Mouse (Mus musculus) cortical plate, adult 2 months (tissue): Measurements from ENCODE around the gene Xylt1.

Experiments used
- CTCF ChIP-seq: fragments of 200-500 bp; IDR thresholded peaks from 2 replicates; pipeline ENCODE4 v1.5.1; 2011; ENCODE audit warnings: mild to moderate bottlenecking, control low read depth, low read length; ENCODE audit not compliant: insufficient read depth; ENCODE audit errors: extremely low read depth
- POLR2A ChIP-seq: fragments of 200-500 bp; IDR thresholded peaks from 2 replicates; pipeline ENCODE4 v1.6.1; 2011; ENCODE audit warnings: mild to moderate bottlenecking, low read length, control low read depth; ENCODE audit not compliant: insufficient read depth; ENCODE audit errors: extremely low read depth

GRCm38 (mm10) chr7:117698551-117699114, 317.9 kb downstream of the Xylt1 start:
- TF ChIP-seq POLR2A, result no peak
- TF ChIP-seq CTCF, result no peak
